In the genomic region with DNA sequence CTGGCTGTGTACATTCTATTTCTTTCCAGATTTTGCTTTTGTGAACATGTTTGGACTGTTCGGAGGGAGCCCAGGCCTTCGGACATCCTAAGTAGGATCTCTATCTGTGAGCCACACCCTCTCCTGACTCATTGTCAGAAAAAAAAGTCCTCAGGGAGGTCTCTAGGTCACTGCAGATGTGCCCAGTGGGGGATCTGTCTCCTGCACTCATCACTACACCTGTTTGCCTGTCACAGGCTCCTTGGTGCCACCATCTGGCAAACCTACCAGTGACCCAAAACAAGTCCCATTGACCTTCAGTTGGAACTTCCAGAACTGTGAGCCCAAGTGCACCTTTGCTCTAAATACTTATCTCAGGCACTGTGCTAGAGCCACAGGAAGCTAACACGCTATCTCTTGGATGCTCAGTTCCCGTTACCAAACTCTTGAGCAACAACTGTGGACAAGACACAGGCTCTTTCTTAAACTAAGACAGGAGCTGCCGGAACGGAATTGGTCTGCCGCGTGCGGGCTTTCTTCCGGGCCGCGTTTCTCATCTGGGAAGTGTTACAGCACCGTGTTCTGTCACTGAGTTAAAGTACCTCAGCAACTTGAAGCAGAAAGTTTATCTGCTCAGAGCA, we compare ENCODE assay signal across 19 mouse cellular contexts. TPM values are rescaled to one million over a fixed set of nuclear protein-coding genes. Genes with fewer than 3 reads are reported as not detected.
DNase-seq lines count a peak whose midpoint lies in the region; ATAC-seq and TF ChIP-seq lines count a peak whose summit lies in the region.
"Had no signal": no experiment of that assay in that cellular context is flagged by ENCODE, and none has a peak within 500 bp of the region (broad histone marks: within the 10 kb centered on the region; RNA-seq: fewer than 3 reads in every experiment).

No protein-coding gene starts in this region.

- H3K4me2 ChIP-seq in liver, embryonic 12.5 days = 0 out of 2 replicates have a peak overlapping the region, but pooled peaks have one; percentile 3
- no peak overlapping the region for H3K4me2 ChIP-seq in hindbrain, embryonic 13.5 days
- H3K4me2 ChIP-seq: embryonic facial prominence, embryonic 13.5 days; forebrain, embryonic 12.5 days; heart, embryonic 12.5 days; hindbrain, embryonic 15.5 days had no signal

- H3K27me3 ChIP-seq in liver, embryonic 12.5 days (replicated peaks) = peaks cover 31% of the 10 kb centered on the region
- H3K27me3 ChIP-seq in hindbrain, embryonic 13.5 days = peaks cover 6% of the 10 kb centered on the region; the same call in 1 of the 2 replicates
- H3K27me3 ChIP-seq: hindbrain, embryonic 15.5 days had no signal

- H3K4me3 ChIP-seq in liver, embryonic 12.5 days = no peak overlapping the region
- H3K4me3 ChIP-seq in left cerebral cortex, adult 2 months = no peak overlapping the region
- H3K4me3 ChIP-seq in hindbrain, embryonic 13.5 days = no peak overlapping the region
- H3K4me3 ChIP-seq: embryonic facial prominence, embryonic 13.5 days; forebrain, embryonic 12.5 days; heart, embryonic 12.5 days; hindbrain, embryonic 10.5 days; hindbrain, embryonic 15.5 days had no signal

- peaks cover 27% of the 10 kb centered on the region for H3K4me1 ChIP-seq in liver, embryonic 12.5 days
- H3K4me1 ChIP-seq in hindbrain, embryonic 13.5 days (replicated peaks) = no peaks in the 10 kb centered on the region
- H3K4me1 ChIP-seq: hindbrain, embryonic 15.5 days had no signal

- 46% methylated on average over 13 of the region's 13 CpGs for WGBS in liver, embryonic 12.5 days (ENCODE audit: insufficient replicate concordance)
- WGBS in hindbrain, embryonic 13.5 days = 94% methylated on average over 13 of the region's 13 CpGs

- H3K36me3 ChIP-seq in liver, embryonic 12.5 days = no peaks in the 10 kb centered on the region
- H3K36me3 ChIP-seq in hindbrain, embryonic 13.5 days = peaks cover 27% of the 10 kb centered on the region
- H3K36me3 ChIP-seq: forebrain, embryonic 12.5 days; heart, embryonic 12.5 days had no signal

- no peak for TF ChIP-seq CTCF in left cerebral cortex, adult 2 months (IDR thresholded peaks at IDR 0.05)

- no peak overlapping the region for H3K9ac ChIP-seq in liver, embryonic 12.5 days
- H3K9ac ChIP-seq in hindbrain, embryonic 13.5 days = no peak overlapping the region
- H3K9ac ChIP-seq: embryonic facial prominence, embryonic 13.5 days; forebrain, embryonic 12.5 days; heart, embryonic 12.5 days; hindbrain, embryonic 15.5 days had no signal

- H3K9me3 ChIP-seq in liver, embryonic 12.5 days (replicated peaks) = no peaks in the 10 kb centered on the region
- H3K9me3 ChIP-seq in hindbrain, embryonic 13.5 days = peaks cover 7% of the 10 kb centered on the region; the same call in 1 of the 2 replicates
- H3K9me3 ChIP-seq: embryonic facial prominence, embryonic 13.5 days; forebrain, embryonic 12.5 days; heart, embryonic 12.5 days; hindbrain, embryonic 15.5 days had no signal

- ATAC-seq in liver, embryonic 12.5 days = no peak
- ATAC-seq in megakaryocyte, adult 5-6 weeks (ENCODE audit: poor library complexity, severe bottlenecking) = peak; percentile 74
- ATAC-seq in hindbrain, embryonic 13.5 days (ENCODE audit: low FRiP score) = no peak
- ATAC-seq: forebrain, embryonic 16.5 days; intestine, embryonic 16.5 days had no signal

- no peak overlapping the region for H3K27ac ChIP-seq in liver, embryonic 12.5 days
- H3K27ac ChIP-seq in left cerebral cortex, adult 2 months = no peak overlapping the region
- no peak overlapping the region for H3K27ac ChIP-seq in hindbrain, embryonic 13.5 days
- H3K27ac ChIP-seq: embryonic facial prominence, embryonic 13.5 days; forebrain, embryonic 12.5 days; hindbrain, embryonic 10.5 days; hindbrain, embryonic 15.5 days had no signal

- intact Hi-C loops in left cerebral cortex, adult 2 months (cut with DNase I) = no loop called here

- DNase-seq in liver (no peak), ES-CJ7 (ENCODE audit: low read depth, low spot score) (peak; percentile 47), R1 (ENCODE audit: low read depth, low spot score) (peak; percentile 48)
- DNase-seq in left cerebral cortex, adult 2 months (ENCODE audit: extremely low spot score in 1 of 2, low spot score in 2 of 2) = no peak
- no peak for DNase-seq in kidney, postnatal 4 days
- DNase-seq: adrenal gland, postnatal 14 days; cerebellum, adult 8-10 months; cerebellum, postnatal 25 days; kidney, adult 2 months had no signal

RNA-seq across cellular contexts. Expression of gene Il17d, which starts 19.0 kb away (rescaled TPM):
- polyA plus RNA-seq in liver, embryonic 12.5 days (2016; fragmentation: Nextera tagmentation; extraction: Ambion mirVana) = 0.68 and 1.4 TPM in 2 replicates
- not detected in 2 replicates for total RNA-seq in megakaryocyte, adult 5-6 weeks (2015)
- not detected in 2 replicates for total RNA-seq in megakaryocyte, adult 5-6 weeks (2017)
- total RNA-seq in left cerebral cortex, adult 2 months (2021) = 10 to 100 TPM; 15.4 to 17.7 TPM
- 3.8 and 4.0 TPM in 2 replicates for polyA plus RNA-seq in hindbrain, embryonic 13.5 days (2015; fragmentation: Nextera tagmentation; extraction: Ambion mirVana)

RNA-seq across cellular contexts. Expression of gene Eef1akmt1, which starts 27.9 kb away (rescaled TPM):
- polyA plus RNA-seq in liver, embryonic 12.5 days (2016; fragmentation: Nextera tagmentation; extraction: Ambion mirVana) = 53.6 and 54.5 TPM in 2 replicates
- total RNA-seq in megakaryocyte, adult 5-6 weeks (2015) = 47.8 and 51.2 TPM in 2 replicates
- total RNA-seq in megakaryocyte, adult 5-6 weeks (2017) = 19.4 and 25.6 TPM in 2 replicates
- 10 to 100 TPM; 30.7 to 38.0 TPM for total RNA-seq in left cerebral cortex, adult 2 months (2021)
- polyA plus RNA-seq in hindbrain, embryonic 13.5 days (2015; fragmentation: Nextera tagmentation; extraction: Ambion mirVana) = 93.9 and 95.1 TPM in 2 replicates

Comparison
In these comparisons a context has a peak if more than half of its experiments do, and no peak if none do; other contexts are left out.
1. DNase-seq: peak in ES-CJ7 (single experiment) and R1 (single experiment); none in liver (single experiment), left cerebral cortex, adult 2 months (0 of 2) and kidney, postnatal 4 days (0 of 2).
2. RNA of gene Il17d, which starts 19.0 kb away (total RNA-seq): 15.4 to 17.7 TPM in left cerebral cortex, adult 2 months; not detected in megakaryocyte, adult 5-6 weeks; every median in the first group is over 10 times any median in the second.